Mouse (Mus musculus) stomach, embryonic 15.5 days (tissue): ENCODE results near the gene Clcn6. TPM values are rescaled to one million over a fixed set of nuclear protein-coding genes. Genes with fewer than 3 reads are reported as not detected.

ENCODE experiments used
- ATAC-seq: fragments of 200-750 bp; cut with Nextera tagmentation; 2 replicates; pipeline ENCODE4 v1.8.0; 2017; ENCODE audit warnings: low read depth, moderate number of reproducible peaks, moderate TSS enrichment; ENCODE audit not compliant: insufficient read depth, low FRiP score
- H3K27ac ChIP-seq: fragments of 300-500 bp; sonication (generic); 2 replicates; pipeline ENCODE4 v1.5.1; 2015; ENCODE audit warnings: mild to moderate bottlenecking, inconsistent platforms
- H3K27me3 ChIP-seq: fragments of 300-500 bp; sonication (generic); replicated peaks from 2 replicates; pipeline ENCODE4 v1.6.1; 2015; ENCODE audit warnings: inconsistent platforms
- H3K36me3 ChIP-seq: fragments of 300-500 bp; sonication (generic); 2 replicates; pipeline ENCODE4 v1.6.1; 2015; ENCODE audit warnings: inconsistent platforms
- H3K4me1 ChIP-seq: fragments of 300-500 bp; sonication (generic); 2 replicates; pipeline ENCODE4 v1.6.1; 2015; ENCODE audit warnings: inconsistent platforms
- H3K4me2 ChIP-seq: fragments of 300-500 bp; sonication (generic); 2 replicates; pipeline ENCODE4 v1.6.1; 2015; ENCODE audit warnings: mild to moderate bottlenecking, inconsistent platforms
- H3K4me3 ChIP-seq: fragments of 300-500 bp; sonication (generic); replicated peaks from 2 replicates; pipeline ENCODE4 v1.5.1; 2015; ENCODE audit warnings: inconsistent platforms
- H3K9ac ChIP-seq: fragments of 300-500 bp; sonication (generic); 2 replicates; pipeline ENCODE4 v1.6.1; 2015; ENCODE audit warnings: inconsistent platforms
- H3K9me3 ChIP-seq: fragments of 300-500 bp; sonication (generic); 2 replicates; pipeline ENCODE4 v1.6.1; 2016; ENCODE audit warnings: inconsistent platforms
- WGBS: fragments of 180-500 bp; shearing (Covaris S2); methylation state at CpG from one replicate; pipeline ENCODE4 v1.1.7; 2015; 5-methylcytosine and 5-hydroxymethylcytosine counted together
- polyA plus RNA-seq: library from polyadenylated mRNA; unstranded; fragments of >200 nt; fragmentation: Nextera tagmentation; extraction: Ambion mirVana; gene quantifications from 2 replicates; pipeline ENCODE4 v1.2.1, GENCODE M21; 2015

Gene Clcn6
- polyA plus RNA-seq, 1 experiment from 2014 or later: 5.1 TPM

- Histone ChIP-seq H3K9ac (no peak overlapping the region), H3K4me3 (no peak overlapping the region), H3K4me1 (peaks cover 14% of the 10 kb centered on the region), H3K27me3 (no peaks in the 10 kb centered on the region), H3K9me3 (no peaks in the 10 kb centered on the region), H3K36me3 (peaks cover 7% of the 10 kb centered on the region; the same call in 1 of the 2 replicates), H3K4me2 (no peak overlapping the region), H3K27ac (no peak overlapping the region)
- 87% methylated on average over 8 of the region's 8 CpGs for WGBS
- no peak for ATAC-seq
Observed at GRCm38 (mm10) chr4:148079944-148080596, 41.4 kb upstream of the Clcn6 start.

- no peak overlapping the region for H3K27ac ChIP-seq
- H3K36me3 ChIP-seq: peaks cover 7% of the 10 kb centered on the region; the same call in 1 of the 2 replicates
- ATAC-seq: no peak
- 39% methylated on average over 6 of the region's 6 CpGs for WGBS
- H3K9ac ChIP-seq: no peak overlapping the region
- H3K4me3 ChIP-seq: no peak overlapping the region
- H3K9me3 ChIP-seq: no peaks in the 10 kb centered on the region
- H3K27me3 ChIP-seq: no peaks in the 10 kb centered on the region
- H3K4me1 ChIP-seq: peaks cover 9% of the 10 kb centered on the region
- H3K4me2 ChIP-seq: no peak overlapping the region
Observed at GRCm38 (mm10) chr4:148079212-148079611, 40.6 kb upstream of the Clcn6 start.

GRCm38 (mm10) chr4:148075881-148076280 is 37.3 kb upstream of the Clcn6 start:
- no peak overlapping the region for H3K9ac ChIP-seq
- H3K27ac ChIP-seq: no peak overlapping the region
- 0 out of 2 replicates have a peak, but pooled peaks cover 2% of the 10 kb centered on the region for H3K4me1 ChIP-seq
- H3K4me3 ChIP-seq: no peak overlapping the region
- peaks cover 4% of the 10 kb centered on the region; the same call in 1 of the 2 replicates for H3K36me3 ChIP-seq
- 88% methylated on average over 6 of the region's 6 CpGs for WGBS
- no peaks in the 10 kb centered on the region for H3K27me3 ChIP-seq
- no peak for ATAC-seq
- H3K9me3 ChIP-seq: no peaks in the 10 kb centered on the region
- H3K4me2 ChIP-seq: no peak overlapping the region

GRCm38 (mm10) chr4:148075259-148075658 is 36.6 kb upstream of the Clcn6 start:
- ATAC-seq: peak; percentile 42; the same call in 1 of the 2 replicates
- Histone ChIP-seq H3K4me3 (peak overlapping the region; percentile 26), H3K27me3 (no peaks in the 10 kb centered on the region), H3K4me2 (peak overlapping the region; percentile 57), H3K27ac (no peak overlapping the region), H3K9ac (no peak overlapping the region), H3K4me1 (0 out of 2 replicates have a peak, but pooled peaks cover 2% of the 10 kb centered on the region), H3K36me3 (0 out of 2 replicates have a peak, but pooled peaks cover 3% of the 10 kb centered on the region), H3K9me3 (no peaks in the 10 kb centered on the region)
- WGBS: 26% methylated on average over 21 of the region's 21 CpGs

- no peak overlapping the region for H3K9ac ChIP-seq
- H3K27ac ChIP-seq: no peak overlapping the region
- H3K36me3 ChIP-seq: 0 out of 2 replicates have a peak, but pooled peaks cover 3% of the 10 kb centered on the region
- H3K4me1 ChIP-seq: 0 out of 2 replicates have a peak, but pooled peaks cover 2% of the 10 kb centered on the region
- peak overlapping the region; percentile 57 for H3K4me2 ChIP-seq
- no peaks in the 10 kb centered on the region for H3K9me3 ChIP-seq
- peak; percentile 20; the same call in 1 of the 2 replicates for ATAC-seq
- 39% methylated on average over 17 of the region's 17 CpGs for WGBS
- H3K4me3 ChIP-seq: peak overlapping the region; percentile 26
- H3K27me3 ChIP-seq: no peaks in the 10 kb centered on the region
Observed at GRCm38 (mm10) chr4:148074521-148075189, 36.0 kb upstream of the Clcn6 start.

- H3K4me2 ChIP-seq: no peak overlapping the region
- no peaks in the 10 kb centered on the region for H3K27me3 ChIP-seq
- H3K9ac ChIP-seq: no peak overlapping the region
- no peak overlapping the region for H3K27ac ChIP-seq
- no peak for ATAC-seq
- H3K4me1 ChIP-seq: 0 out of 2 replicates have a peak, but pooled peaks cover 2% of the 10 kb centered on the region
- no peaks in the 10 kb centered on the region for H3K9me3 ChIP-seq
- WGBS: 59% methylated on average over 5 of the region's 5 CpGs
- H3K4me3 ChIP-seq: no peak overlapping the region
- H3K36me3 ChIP-seq: no peaks in the 10 kb centered on the region
Observed at GRCm38 (mm10) chr4:148071508-148071907, 32.9 kb upstream of the Clcn6 start.

GRCm38 (mm10) chr4:148069602-148070218 is 31.1 kb upstream of the Clcn6 start:
- 73% methylated on average over 9 of the region's 9 CpGs for WGBS
- no peaks in the 10 kb centered on the region for H3K27me3 ChIP-seq
- H3K9me3 ChIP-seq: no peaks in the 10 kb centered on the region
- H3K4me2 ChIP-seq: no peak overlapping the region
- H3K27ac ChIP-seq: no peak overlapping the region
- no peaks in the 10 kb centered on the region for H3K4me1 ChIP-seq
- H3K36me3 ChIP-seq: no peaks in the 10 kb centered on the region
- no peak for ATAC-seq
- no peak overlapping the region for H3K9ac ChIP-seq
- no peak overlapping the region for H3K4me3 ChIP-seq

GRCm38 (mm10) chr4:148067346-148067745 is 28.7 kb upstream of the Clcn6 start:
- no peak overlapping the region for H3K4me2 ChIP-seq
- 92% methylated on average over 8 of the region's 8 CpGs for WGBS
- no peaks in the 10 kb centered on the region for H3K27me3 ChIP-seq
- no peaks in the 10 kb centered on the region for H3K9me3 ChIP-seq
- H3K9ac ChIP-seq: no peak overlapping the region
- H3K27ac ChIP-seq: no peak overlapping the region
- no peaks in the 10 kb centered on the region for H3K36me3 ChIP-seq
- H3K4me3 ChIP-seq: no peak overlapping the region
- ATAC-seq: no peak
- no peaks in the 10 kb centered on the region for H3K4me1 ChIP-seq

- no peaks in the 10 kb centered on the region for H3K9me3 ChIP-seq
- H3K27ac ChIP-seq: no peak overlapping the region
- H3K4me3 ChIP-seq: no peak overlapping the region
- WGBS: 63% methylated on average over 9 of the region's 9 CpGs
- no peak overlapping the region for H3K4me2 ChIP-seq
- no peaks in the 10 kb centered on the region for H3K4me1 ChIP-seq
- no peaks in the 10 kb centered on the region for H3K27me3 ChIP-seq
- no peaks in the 10 kb centered on the region for H3K36me3 ChIP-seq
- ATAC-seq: no peak
- no peak overlapping the region for H3K9ac ChIP-seq
Observed at GRCm38 (mm10) chr4:148066401-148066744, 27.8 kb upstream of the Clcn6 start.

- Histone ChIP-seq H3K9me3 (no peaks in the 10 kb centered on the region), H3K4me1 (no peaks in the 10 kb centered on the region), H3K9ac (no peak overlapping the region), H3K27me3 (no peaks in the 10 kb centered on the region), H3K36me3 (no peaks in the 10 kb centered on the region), H3K4me3 (no peak overlapping the region), H3K4me2 (no peak overlapping the region), H3K27ac (no peak overlapping the region)
- ATAC-seq: no peak
- 44% methylated on average over 6 of the region's 6 CpGs for WGBS
Observed at GRCm38 (mm10) chr4:148065702-148066400, 27.2 kb upstream of the Clcn6 start.

GRCm38 (mm10) chr4:148061086-148061480 is 22.5 kb upstream of the Clcn6 start:
- Histone ChIP-seq H3K27ac (no peak overlapping the region), H3K27me3 (no peaks in the 10 kb centered on the region), H3K4me3 (no peak overlapping the region), H3K4me2 (no peak overlapping the region), H3K4me1 (no peaks in the 10 kb centered on the region), H3K9me3 (no peaks in the 10 kb centered on the region), H3K9ac (no peak overlapping the region), H3K36me3 (peaks cover 23% of the 10 kb centered on the region)
- WGBS: 83% methylated on average over 9 of the region's 9 CpGs
- no peak for ATAC-seq
